Mouse (Mus musculus) kidney, adult 2 months (tissue): ENCODE measurements around the gene Vmn2r71. TPM values are rescaled to one million over a fixed set of nuclear protein-coding genes. Genes with fewer than 3 reads are reported as not detected.

Source experiments
- DNase-seq: peaks from one replicate; pipeline ENCODE4 v3.0.0; 2021
- H3K27ac ChIP-seq: fragments of 200-500 bp; 2 replicates; pipeline ENCODE4 v1.5.1; 2012; ENCODE audit warnings: low read depth, low read length, control low read depth, inconsistent platforms; ENCODE audit not compliant: insufficient read depth
- H3K27me3 ChIP-seq: fragments of 200-500 bp; replicated peaks from 2 replicates; pipeline ENCODE4 v1.6.1; 2012; ENCODE audit warnings: mild to moderate bottlenecking, moderate library complexity, low read length, inconsistent platforms; ENCODE audit not compliant: control insufficient read depth, insufficient read depth
- H3K36me3 ChIP-seq: fragments of 200-500 bp; 2 replicates; pipeline ENCODE4 v1.6.1; 2012; ENCODE audit warnings: mild to moderate bottlenecking, moderate library complexity, low read length, inconsistent platforms; ENCODE audit not compliant: control insufficient read depth, insufficient read depth
- H3K4me1 ChIP-seq: fragments of 200-500 bp; 2 replicates; pipeline ENCODE4 v1.6.1; 2011; ENCODE audit warnings: low read length; ENCODE audit not compliant: control insufficient read depth, insufficient read depth
- H3K4me3 ChIP-seq: fragments of 200-500 bp; 2 replicates; pipeline ENCODE4 v1.5.1; 2011; ENCODE audit warnings: mild to moderate bottlenecking, low read depth, low read length, control low read depth; ENCODE audit not compliant: insufficient read depth
- CTCF ChIP-seq: fragments of 200-500 bp; conservative IDR thresholded peaks from 2 replicates; pipeline ENCODE4 v1.5.1; 2011; ENCODE audit warnings: low read depth, mild to moderate bottlenecking, control low read depth, low read length, moderate library complexity, mixed read lengths; ENCODE audit not compliant: insufficient read depth, insufficient read length
- POLR2A ChIP-seq: fragments of 200-500 bp; IDR thresholded peaks from one replicate; pipeline ENCODE4 v1.6.1; 2011; ENCODE audit warnings: low read depth, low read length, control low read depth
- WGBS: fragments of 180-500 bp; shearing (Covaris S2); methylation state at CpG from one replicate; pipeline ENCODE4 v1.1.7; 2018; 5-methylcytosine and 5-hydroxymethylcytosine counted together
- polyA plus RNA-seq: library from polyadenylated mRNA; depleted of rRNA; stranded (reverse); fragments of >200 nt; gene quantifications from 2 replicates; pipeline ENCODE4 v1.2.3, GENCODE M21; 2012; rRNA removed

The Vmn2r71 gene
- not detected in 2 replicates for polyA plus RNA-seq

DNA sequence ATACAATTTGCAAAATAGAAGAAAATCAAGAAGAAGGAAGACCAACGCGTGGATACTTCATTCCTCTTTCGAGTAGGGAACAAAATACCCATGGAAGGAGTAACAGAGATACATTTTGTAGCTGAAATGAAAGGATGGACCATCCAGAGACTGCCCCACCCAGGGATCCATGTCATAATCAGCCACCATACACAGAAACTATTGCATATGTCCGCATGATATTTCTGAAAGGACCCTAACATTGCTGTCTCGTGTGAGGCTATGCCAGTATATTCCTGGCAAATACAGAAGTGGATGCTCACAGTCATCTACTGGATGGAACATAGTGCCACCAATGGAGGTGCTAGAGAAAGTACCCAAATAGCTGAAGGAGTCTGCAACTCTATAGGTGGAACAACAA is at the start of gene Vmn2r71:
Vmn2r71 (plus strand) TSS at position 301 of the 400 bp plus-strand sequence.
- Histone ChIP-seq H3K27ac (no peak within 1 kb of the TSS), H3K4me1 (no peaks in the 10 kb centered on the region), H3K36me3 (no peaks in the 10 kb centered on the region), H3K4me3 (no peak within 1 kb of the TSS), H3K27me3 (no peaks in the 10 kb centered on the region)
- no peak for DNase-seq
- 75% methylated on average over 5 of the region's 5 CpGs for WGBS
- TF ChIP-seq POLR2A: no peak
- no peak for TF ChIP-seq CTCF

DNA sequence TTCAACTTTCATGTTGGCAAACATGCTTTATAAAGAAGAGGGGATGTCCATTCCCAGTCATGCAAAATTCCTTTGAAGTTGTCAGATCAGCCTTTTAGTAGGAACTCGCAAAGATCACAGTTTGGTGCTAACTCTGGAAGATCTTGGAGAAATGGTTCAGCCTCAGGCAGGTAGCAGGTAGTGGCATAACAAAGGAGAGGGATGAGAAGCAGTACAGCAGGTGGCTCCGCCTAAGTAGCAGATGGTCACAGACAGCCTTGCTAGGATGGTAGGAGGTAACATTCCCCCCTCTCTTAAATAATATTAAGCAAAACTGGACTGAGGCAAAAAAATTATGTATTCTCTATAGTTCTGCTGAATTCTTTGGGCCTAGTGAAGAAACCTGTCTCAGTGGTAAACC is 20.8 kb upstream of the Vmn2r71 start:
- WGBS: 84% methylated on average over 2 of the region's 2 CpGs
- DNase-seq: no peak
- H3K4me3 ChIP-seq: no peak overlapping the region
- H3K27ac ChIP-seq: no peak overlapping the region
- TF ChIP-seq CTCF: no peak
- TF ChIP-seq POLR2A: no peak
- H3K27me3 ChIP-seq: no peaks in the 10 kb centered on the region
- no peaks in the 10 kb centered on the region for H3K36me3 ChIP-seq
- H3K4me1 ChIP-seq: no peaks in the 10 kb centered on the region

DNA sequence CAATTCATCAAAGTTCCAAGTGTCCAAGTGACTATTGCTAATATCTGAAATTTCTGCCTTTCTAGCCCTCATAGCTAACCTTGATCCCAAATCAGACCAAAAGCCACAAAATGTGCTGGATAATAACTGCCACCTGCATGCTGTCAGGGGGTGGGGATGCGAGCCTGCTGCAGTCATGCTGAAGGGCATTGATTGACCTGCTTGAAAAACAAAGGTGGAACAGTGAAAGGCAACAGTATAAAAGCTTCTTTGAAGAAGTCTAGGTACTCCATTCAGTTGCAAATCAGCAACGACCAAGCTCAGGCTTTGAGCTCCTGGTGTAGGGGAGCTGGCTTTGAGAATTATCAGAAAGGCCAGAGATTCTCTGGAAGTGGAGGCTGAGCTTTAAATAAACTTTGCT is 19.8 kb upstream of the Vmn2r71 start:
- Histone ChIP-seq H3K27ac (no peak overlapping the region), H3K4me3 (no peak overlapping the region), H3K36me3 (no peaks in the 10 kb centered on the region), H3K4me1 (no peaks in the 10 kb centered on the region), H3K27me3 (no peaks in the 10 kb centered on the region)
- 57% methylated on average over 2 of the region's 2 CpGs for WGBS
- TF ChIP-seq POLR2A (no peak), CTCF (no peak)
- no peak for DNase-seq

DNA sequence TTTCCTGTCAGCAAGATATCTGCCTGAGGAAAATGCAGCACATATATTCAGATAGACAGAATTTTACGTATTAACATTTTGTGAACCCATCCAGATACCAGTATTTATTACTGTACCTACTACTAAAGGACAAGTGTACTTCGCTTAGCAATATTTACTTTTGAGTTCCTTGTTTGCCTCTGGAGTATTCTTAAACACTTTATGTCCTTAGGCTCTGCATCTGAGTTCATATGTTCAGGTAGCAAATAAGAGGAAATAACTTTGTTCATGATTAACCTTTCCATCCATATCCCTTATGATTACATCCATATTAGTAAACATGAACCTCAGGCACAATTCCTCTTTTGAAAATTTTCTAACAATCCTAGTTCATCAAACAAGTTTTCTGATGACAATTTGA is 6.2 kb downstream of the Vmn2r71 start, which contains the start of gene Vmn2r70:
Vmn2r70 (minus strand) TSS at position 101 of the 400 bp plus-strand sequence.
- Histone ChIP-seq H3K4me3 (no peak within 1 kb of the TSS), H3K36me3 (no peaks in the 10 kb centered on the region), H3K27me3 (no peaks in the 10 kb centered on the region), H3K4me1 (no peaks in the 10 kb centered on the region), H3K27ac (no peak within 1 kb of the TSS)
- DNase-seq: no peak
- WGBS: 82% methylated on average over 2 of the region's 2 CpGs
- no peak for TF ChIP-seq POLR2A
- no peak for TF ChIP-seq CTCF

Other genes with a start within 250 kb of the Vmn2r71 start
- gene Vmn2r69, start 147.2 kb upstream of the Vmn2r71 start, polyA plus RNA-seq: not detected in 2 replicates
- gene Vmn2r70, start 6.1 kb downstream of the Vmn2r71 start, polyA plus RNA-seq: not detected in 2 replicates
- gene Vmn2r72, start 192.0 kb downstream of the Vmn2r71 start, polyA plus RNA-seq: not detected in 2 replicates